Mouse (Mus musculus) small intestine, adult 2 months (tissue): ENCODE results near the gene Lta. TPM values are rescaled to one million over a fixed set of nuclear protein-coding genes. Genes with fewer than 3 reads are reported as not detected.

Experiments used
- H3K27ac ChIP-seq: fragments of 200-500 bp; 2 replicates; pipeline ENCODE4 v1.5.1; 2012; ENCODE audit warnings: low read depth, low read length, control low read depth, inconsistent platforms; ENCODE audit not compliant: insufficient read depth
- H3K27me3 ChIP-seq: fragments of 200-500 bp; 2 replicates; pipeline ENCODE4 v1.6.1; 2012; ENCODE audit warnings: mild to moderate bottlenecking, moderate library complexity, low read length, inconsistent platforms; ENCODE audit not compliant: control insufficient read depth, insufficient read depth
- H3K36me3 ChIP-seq: fragments of 200-500 bp; 2 replicates; pipeline ENCODE4 v1.6.1; 2012; ENCODE audit warnings: mild to moderate bottlenecking, low read length, control low read depth, inconsistent platforms; ENCODE audit not compliant: control insufficient read depth, insufficient read depth
- H3K4me1 ChIP-seq: fragments of 200-500 bp; 2 replicates; pipeline ENCODE4 v1.6.1; 2012; ENCODE audit warnings: low read length, inconsistent platforms, mixed read lengths; ENCODE audit not compliant: control insufficient read depth, insufficient read depth, insufficient read length
- H3K4me3 ChIP-seq: fragments of 200-500 bp; 2 replicates; pipeline ENCODE4 v1.5.1; 2012; ENCODE audit warnings: low read depth, mild to moderate bottlenecking, control low read depth, inconsistent platforms, low read length, moderate library complexity
- CTCF ChIP-seq: fragments of 200-500 bp; IDR thresholded peaks from 2 replicates; pipeline ENCODE4 v1.5.1; 2012; ENCODE audit warnings: low read depth, mild to moderate bottlenecking, control low read depth, inconsistent platforms, low read length, moderate library complexity, mixed read lengths; ENCODE audit not compliant: insufficient replicate concordance, insufficient read length; ENCODE audit errors: extremely low read depth
- POLR2A ChIP-seq: fragments of 200-500 bp; IDR thresholded peaks from 2 replicates; pipeline ENCODE4 v1.6.1; 2012; ENCODE audit warnings: low read depth, mild to moderate bottlenecking, control low read depth, inconsistent platforms, low read length, moderate library complexity
- WGBS: fragments of 180-500 bp; shearing (Covaris S2); methylation state at CpG from one replicate; pipeline ENCODE4 v1.1.7; 2018; 5-methylcytosine and 5-hydroxymethylcytosine counted together
- polyA plus RNA-seq: library from polyadenylated mRNA; depleted of rRNA; stranded (reverse); fragments of >200 nt; gene quantifications from 2 replicates; pipeline ENCODE4 v1.2.3, GENCODE M21; 2012; rRNA removed

The Lta gene
- 0.47 and 0.66 TPM in 2 replicates for polyA plus RNA-seq

GRCm38 (mm10) chr17:35204494-35205379 lies at the start of gene Lta:
Lta (minus strand) TSS chr17:35205351.
- WGBS = 62% methylated on average over 20 of the region's 20 CpGs
- Histone ChIP-seq H3K27ac (no peak within 1 kb of the TSS), H3K36me3 (no peaks in the 10 kb centered on the region), H3K27me3 (no peaks in the 10 kb centered on the region), H3K4me3 (peak within 1 kb of the TSS; percentile 35; the same call in 1 of the 2 replicates), H3K4me1 (peaks cover 21% of the 10 kb centered on the region)
- TF ChIP-seq POLR2A (no peak), CTCF (no peak)

GRCm38 (mm10) chr17:35254241-35255098 lies 49.3 kb upstream of the Lta start:
- no peak overlapping the region for H3K4me3 ChIP-seq
- no peak for TF ChIP-seq POLR2A
- TF ChIP-seq CTCF = peak; percentile 86; the same call in 1 of the 2 replicates
- peaks cover 42% of the 10 kb centered on the region for H3K36me3 ChIP-seq
- WGBS = 55% methylated on average over 11 of the region's 11 CpGs
- H3K27me3 ChIP-seq = no peaks in the 10 kb centered on the region
- peaks cover 3% of the 10 kb centered on the region; the same call in 1 of the 2 replicates for H3K4me1 ChIP-seq
- H3K27ac ChIP-seq = no peak overlapping the region

DNA sequence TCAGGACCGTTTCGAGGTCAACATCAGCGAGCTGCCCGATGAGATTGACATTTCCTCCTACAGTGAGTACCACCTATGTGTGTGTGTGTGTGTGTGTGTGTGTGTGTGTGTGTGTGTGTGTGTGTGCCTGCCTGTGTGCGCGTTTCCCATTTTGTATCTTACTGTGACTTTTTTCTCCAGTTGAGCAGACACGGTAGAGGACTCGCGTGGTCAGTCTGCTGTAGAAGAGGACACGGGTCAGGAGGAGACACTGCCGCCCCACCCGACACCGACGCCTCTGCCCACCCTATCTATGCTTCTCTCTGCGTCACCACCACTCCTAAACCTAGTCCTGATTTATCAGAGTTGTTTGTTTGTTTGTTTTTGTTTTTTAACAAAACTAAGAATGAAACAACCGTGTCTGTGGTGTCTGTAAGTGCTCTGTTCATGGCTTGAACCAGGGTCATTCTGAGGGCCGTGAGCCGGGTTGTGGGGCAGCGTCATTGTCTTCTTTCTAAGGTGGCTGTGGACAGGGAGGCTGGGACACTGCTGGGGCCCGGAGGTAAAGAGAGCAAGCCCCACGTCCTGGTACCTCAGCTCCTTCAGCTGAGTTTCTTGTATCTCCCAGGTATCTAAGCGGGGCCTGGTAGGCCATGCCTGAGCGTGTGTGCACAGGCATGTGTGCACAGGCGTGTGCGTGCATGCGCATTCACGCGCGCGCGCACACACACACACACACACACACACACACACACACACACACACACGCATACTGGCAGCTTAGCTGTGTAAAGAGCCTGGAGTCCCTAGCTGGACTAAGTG lies 48.3 kb upstream of the Lta start:
- peaks cover 52% of the 10 kb centered on the region for H3K36me3 ChIP-seq
- H3K27me3 ChIP-seq = no peaks in the 10 kb centered on the region
- H3K4me1 ChIP-seq = no peaks in the 10 kb centered on the region
- 77% methylated on average over 32 of the region's 32 CpGs for WGBS
- H3K27ac ChIP-seq = no peak overlapping the region
- no peak overlapping the region for H3K4me3 ChIP-seq
- TF ChIP-seq CTCF (no peak), POLR2A (no peak)

GRCm38 (mm10) chr17:35252619-35253292 lies 47.6 kb upstream of the Lta start:
- H3K27me3 ChIP-seq = no peaks in the 10 kb centered on the region
- no peak overlapping the region for H3K4me3 ChIP-seq
- no peaks in the 10 kb centered on the region for H3K4me1 ChIP-seq
- no peak overlapping the region for H3K27ac ChIP-seq
- no peak for TF ChIP-seq POLR2A
- 79% methylated on average over 18 of the region's 18 CpGs for WGBS
- H3K36me3 ChIP-seq = peaks cover 58% of the 10 kb centered on the region

DNA sequence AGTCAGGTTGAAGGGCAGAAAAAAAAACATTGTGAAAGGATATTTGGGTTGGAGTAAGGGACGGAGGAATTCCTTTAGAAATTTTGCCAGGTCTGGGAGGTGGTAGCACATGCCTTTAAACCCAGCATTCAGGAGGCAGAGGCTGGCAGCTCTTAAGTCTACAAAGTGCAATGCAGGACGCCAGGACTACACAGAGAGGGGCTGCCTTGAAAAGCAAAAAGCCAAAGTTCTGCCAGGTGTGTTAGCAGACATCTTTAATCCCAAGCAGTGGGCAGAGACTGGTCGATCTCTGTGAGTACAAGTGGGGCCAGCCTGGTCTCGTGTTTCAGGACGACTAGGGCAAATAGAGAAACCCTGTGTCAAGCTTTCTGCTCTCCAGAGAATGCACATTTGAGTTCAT lies 46.8 kb upstream of the Lta start:
- peaks cover 65% of the 10 kb centered on the region for H3K36me3 ChIP-seq

DNA sequence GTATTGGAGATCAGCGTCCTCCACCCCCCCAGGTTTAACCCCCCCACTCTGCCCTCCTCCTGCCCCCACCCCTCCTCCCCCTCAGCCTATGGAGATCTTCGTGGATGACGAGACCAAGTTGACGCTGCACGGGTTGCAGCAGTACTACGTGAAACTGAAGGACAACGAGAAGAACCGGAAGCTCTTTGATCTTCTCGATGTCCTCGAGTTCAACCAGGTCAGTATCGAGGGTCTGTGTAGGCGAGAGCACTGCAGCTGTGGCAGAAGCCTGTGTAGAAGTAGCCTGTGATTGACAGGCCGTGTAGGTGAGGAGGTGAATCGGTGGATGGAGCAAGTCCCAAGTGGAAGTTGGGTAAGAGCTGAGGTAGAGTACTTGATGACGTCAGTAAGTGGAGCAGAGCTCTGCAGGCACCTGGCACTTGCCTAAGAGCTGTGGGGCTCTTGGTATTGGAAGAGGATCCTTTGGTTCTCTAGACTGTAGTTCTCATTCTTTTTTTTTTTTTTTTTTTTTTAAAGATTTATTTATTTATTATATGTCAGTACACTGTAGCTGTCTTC lies 46.1 kb upstream of the Lta start:
- no peak overlapping the region for H3K27ac ChIP-seq
- TF ChIP-seq POLR2A = no peak
- TF ChIP-seq CTCF = no peak
- H3K27me3 ChIP-seq = no peaks in the 10 kb centered on the region
- no peaks in the 10 kb centered on the region for H3K4me1 ChIP-seq
- H3K4me3 ChIP-seq = no peak overlapping the region
- H3K36me3 ChIP-seq = peaks cover 73% of the 10 kb centered on the region
- WGBS = 72% methylated on average over 15 of the region's 15 CpGs

More for the DNA sequence above, 46.8 kb upstream of the Lta start:
- Histone ChIP-seq H3K27me3 (no peaks in the 10 kb centered on the region), H3K4me3 (no peak overlapping the region), H3K4me1 (no peaks in the 10 kb centered on the region), H3K27ac (no peak overlapping the region)
- TF ChIP-seq CTCF = no peak
- TF ChIP-seq POLR2A = no peak
- 83% methylated on average over 5 of the region's 5 CpGs for WGBS
